Mouse (Mus musculus) embryo, embryonic 11 days (tissue): Measurements from ENCODE around the gene Nudt8.

Experiments
- DNase-seq: peaks from one replicate; pipeline ENCODE4 v3.0.0-alpha.2; 2015

The Nudt8 gene

GRCm38 (mm10) chr19:3988066-3988465 is 12.3 kb upstream of the Nudt8 start:
- no peak for DNase-seq

- DNase-seq, result no peak
These were observed 11.6 kb upstream of the Nudt8 start for GRCm38 (mm10) chr19:3988750-3989149.

DNA sequence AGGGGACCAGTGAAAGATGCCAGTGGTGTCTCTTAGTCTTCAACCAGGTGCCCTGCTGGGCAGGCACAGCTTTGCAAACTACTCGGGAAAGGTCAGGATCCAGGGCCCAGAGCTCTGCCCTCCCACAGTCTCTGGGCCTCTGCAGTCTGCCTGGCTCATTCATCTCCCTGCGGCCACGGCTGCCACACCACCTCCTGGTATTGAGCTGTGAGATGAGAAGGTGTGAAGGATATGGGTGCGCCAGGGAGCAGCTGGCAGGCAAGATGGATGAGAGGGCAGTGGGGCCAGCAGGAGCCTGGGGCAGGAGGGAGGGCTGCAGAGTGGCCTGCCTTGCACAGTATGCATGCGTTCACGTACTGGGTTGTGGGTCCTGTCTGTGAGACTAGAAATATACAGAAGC is 9.6 kb upstream of the Nudt8 start:
- no peak for DNase-seq

GRCm38 (mm10) chr19:3991562-3991961 is 8.8 kb upstream of the Nudt8 start:
- no peak for DNase-seq

- DNase-seq, result no peak
These were observed 8.4 kb upstream of the Nudt8 start for GRCm38 (mm10) chr19:3991966-3992365.

DNA sequence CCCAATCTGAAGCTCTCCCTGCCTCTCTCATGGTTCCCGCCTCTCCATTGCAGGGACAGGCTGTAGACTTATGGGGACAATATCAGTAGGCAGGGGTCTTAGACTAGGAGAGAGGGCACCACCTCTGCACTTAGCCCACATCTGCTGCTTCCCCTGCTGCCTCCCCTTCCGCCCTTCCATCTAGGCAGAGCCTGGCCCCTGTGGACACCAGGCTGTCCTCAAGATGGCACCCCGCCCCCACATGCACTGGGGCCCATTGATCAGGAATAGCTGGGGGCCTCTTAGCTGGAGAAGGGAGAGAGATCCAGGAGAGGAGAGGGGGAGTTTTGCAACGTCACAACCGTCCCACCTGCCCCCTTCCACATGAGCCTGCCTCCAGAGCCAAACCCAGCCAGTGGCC is 8.0 kb upstream of the Nudt8 start, which contains the start of gene Tbx10:
Gene Tbx10, plus strand, starts transcription at position 337 of the 400 bp plus-strand sequence.
- no peak for DNase-seq

DNA sequence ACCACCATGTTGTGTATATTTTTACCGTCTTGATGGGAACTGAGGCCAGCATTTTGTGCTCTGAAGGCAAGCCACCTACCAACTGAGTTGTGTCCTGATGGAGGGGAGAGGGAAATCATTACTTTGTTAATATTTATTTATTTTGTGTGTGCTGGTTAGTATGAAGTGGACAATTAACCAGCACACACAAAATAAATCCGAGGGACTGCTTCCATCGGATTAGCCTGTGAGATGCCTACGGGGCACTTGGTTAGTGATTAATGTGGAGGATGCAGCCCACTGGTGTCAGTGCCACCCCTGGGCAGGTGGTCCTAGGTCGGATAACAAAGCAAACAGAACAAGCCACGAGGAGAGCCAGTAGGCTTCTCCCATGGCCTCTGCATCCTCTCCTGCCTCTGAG is 5.4 kb upstream of the Nudt8 start:
- no peak for DNase-seq

DNA sequence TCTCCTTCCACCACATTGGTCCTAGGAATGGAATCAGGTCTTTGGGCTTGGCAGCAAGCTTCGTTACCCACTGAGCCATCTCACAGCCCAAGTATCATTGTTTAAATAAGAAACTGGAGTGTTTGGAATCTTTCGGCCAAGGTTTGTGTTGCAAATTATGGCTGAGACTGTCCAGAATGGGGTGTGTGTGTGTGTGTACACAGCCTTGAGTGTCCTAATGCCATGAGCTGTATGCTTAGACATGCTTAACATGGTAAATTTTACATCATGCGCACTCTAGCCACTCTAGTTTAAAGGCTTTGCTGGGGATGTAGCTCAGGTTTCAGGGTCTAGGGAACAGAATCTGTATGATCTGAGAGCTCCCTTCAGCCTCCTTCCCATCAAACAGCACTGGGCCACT is 4.9 kb upstream of the Nudt8 start:
- DNase-seq, result no peak

DNA sequence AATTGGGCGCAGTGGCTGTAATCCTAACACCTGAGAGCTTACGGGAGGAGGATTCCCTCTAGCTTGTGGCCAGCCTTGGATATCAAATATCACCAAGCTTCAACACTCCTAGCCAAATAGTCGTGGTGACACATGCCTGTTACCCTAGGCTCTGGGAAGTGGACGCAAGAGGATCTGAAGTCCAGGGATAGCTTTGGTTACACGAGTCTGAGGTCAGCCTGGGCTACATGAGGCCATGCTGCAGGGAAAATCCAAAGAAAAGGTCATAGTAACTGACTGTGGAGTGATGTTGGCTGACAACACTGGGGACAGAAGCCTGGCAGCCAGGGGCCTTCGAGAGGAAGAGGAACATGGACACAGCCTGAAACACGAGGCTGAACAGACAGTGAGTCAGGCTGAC is 4.3 kb upstream of the Nudt8 start:
- DNase-seq, result no peak

DNA sequence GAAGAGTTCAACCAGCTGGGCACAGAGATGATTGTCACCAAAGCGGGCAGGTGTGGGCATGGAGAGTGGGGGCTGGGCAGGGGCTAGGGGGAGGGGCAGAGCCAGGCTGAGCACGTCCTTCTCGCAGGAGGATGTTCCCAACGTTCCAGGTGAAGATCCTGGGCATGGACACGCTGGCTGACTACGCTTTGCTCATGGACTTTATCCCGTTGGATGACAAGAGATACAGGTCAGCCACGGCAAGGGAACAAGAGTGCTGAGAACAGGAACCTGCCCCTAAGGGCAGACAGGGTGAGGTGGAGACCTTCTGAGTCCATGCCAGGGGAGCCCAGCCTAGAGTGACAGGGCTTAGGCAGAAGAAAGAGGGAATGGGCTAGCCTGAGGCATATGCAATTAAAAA is 3.6 kb upstream of the Nudt8 start:
- no peak for DNase-seq

- no peak for DNase-seq
These were observed 3.1 kb upstream of the Nudt8 start for GRCm38 (mm10) chr19:3997231-3997630.

DNA sequence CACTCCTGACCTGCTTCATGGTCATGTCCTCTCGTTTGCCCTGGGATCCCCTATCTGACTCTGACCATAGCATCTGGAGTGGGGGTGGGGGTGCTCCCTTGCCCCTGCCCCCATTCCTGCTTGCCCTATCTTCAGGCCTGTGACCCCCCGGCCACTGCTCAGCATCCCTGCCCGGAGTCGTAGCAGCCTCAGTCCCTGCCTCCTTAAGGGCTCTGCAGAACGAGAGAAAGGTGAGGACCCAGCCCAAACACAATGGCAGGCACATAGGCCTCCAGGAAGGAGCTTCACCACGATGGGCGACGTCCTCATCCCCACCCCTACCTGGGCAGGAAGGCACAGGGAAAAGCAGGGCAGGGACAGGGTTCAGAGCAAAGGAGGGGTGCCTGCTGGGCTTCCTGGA is 2.0 kb upstream of the Nudt8 start:
- no peak for DNase-seq

DNA sequence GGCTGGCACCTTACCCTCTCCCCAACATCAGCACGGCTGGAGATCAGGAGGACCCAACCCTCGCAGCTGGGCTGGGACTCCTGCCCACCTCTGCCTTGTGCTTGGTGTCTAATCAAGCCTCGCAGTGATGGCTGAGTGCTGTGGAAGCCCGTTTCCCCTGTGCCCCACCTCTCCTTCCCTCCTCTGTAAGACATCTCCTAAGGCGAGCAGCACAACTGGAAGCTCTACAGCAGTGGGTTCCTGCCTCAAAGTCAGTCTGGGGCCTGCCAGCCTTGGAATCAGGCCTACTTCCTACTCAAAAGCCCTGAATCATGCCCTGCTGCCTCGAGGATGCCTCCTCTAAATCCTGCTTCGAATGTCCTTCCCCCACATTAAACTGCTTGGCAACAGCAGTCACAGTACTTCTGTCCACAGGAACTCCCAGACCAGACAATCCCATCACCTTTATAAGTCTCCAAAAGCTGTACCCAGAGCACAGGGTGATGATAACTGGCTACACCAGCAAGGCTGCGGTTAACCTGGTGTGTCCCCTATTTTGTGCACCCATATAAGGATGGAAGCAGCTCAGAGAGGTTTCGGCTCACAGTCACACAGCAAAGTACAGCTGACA is 1.2 kb upstream of the Nudt8 start:
- no peak for DNase-seq

DNA sequence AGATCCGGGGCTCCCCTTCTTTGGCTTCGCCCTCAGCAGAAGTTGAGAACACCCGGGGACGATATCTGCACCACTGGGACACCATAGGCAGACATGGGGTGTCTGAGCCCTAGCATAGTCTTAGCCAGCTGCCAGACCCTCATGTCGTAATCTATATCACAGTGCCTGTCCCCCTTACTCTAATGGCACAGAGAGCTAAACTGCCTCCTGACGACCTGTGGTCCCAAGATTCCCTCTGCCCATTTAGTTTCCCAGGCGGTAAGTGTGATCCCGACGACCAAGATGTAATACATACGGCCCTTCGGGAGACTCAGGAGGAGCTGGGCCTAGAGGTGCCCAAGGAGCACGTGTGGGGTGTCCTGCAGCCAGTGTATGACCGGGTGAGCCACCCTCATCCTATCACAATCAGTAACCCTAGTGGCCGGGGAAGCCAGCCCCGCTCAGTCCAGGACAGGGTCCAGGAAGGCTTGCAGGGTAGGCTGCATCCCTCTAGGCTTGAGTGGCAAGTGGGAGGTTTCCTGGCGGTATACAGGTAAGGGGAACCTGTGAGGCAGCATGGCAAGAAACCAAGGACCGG is 657 bp downstream of the Nudt8 start:
- DNase-seq, result peak; percentile 24

- DNase-seq, result no peak
These were observed 1.4 kb downstream of the Nudt8 start for GRCm38 (mm10) chr19:4001752-4002151.

DNA sequence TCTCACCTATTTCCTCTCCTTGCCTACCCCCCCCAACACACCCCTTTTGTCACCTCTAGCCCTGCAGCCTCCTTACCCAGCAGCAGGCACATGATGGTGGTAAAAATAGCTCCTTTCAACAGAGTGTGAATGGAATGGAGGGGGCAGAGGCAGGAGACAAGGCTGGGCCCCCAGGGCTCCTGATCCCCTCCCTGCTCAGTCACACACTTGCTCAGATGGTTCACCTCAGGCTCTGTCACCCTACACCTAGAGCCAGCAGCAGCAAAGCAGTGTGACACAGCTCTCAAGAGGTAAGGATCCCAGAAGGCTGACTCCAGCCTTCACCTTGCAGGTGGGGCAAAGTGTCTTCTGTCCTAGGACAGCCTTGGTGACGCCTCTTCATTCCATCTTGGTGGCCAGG is 2.7 kb downstream of the Nudt8 start, which contains the start of gene Doc2g:
Gene Doc2g, plus strand, starts transcription at position 202 of the 400 bp plus-strand sequence.
- no peak for DNase-seq

GRCm38 (mm10) chr19:4003641-4004040 is 3.3 kb downstream of the Nudt8 start:
- no peak for DNase-seq

DNA sequence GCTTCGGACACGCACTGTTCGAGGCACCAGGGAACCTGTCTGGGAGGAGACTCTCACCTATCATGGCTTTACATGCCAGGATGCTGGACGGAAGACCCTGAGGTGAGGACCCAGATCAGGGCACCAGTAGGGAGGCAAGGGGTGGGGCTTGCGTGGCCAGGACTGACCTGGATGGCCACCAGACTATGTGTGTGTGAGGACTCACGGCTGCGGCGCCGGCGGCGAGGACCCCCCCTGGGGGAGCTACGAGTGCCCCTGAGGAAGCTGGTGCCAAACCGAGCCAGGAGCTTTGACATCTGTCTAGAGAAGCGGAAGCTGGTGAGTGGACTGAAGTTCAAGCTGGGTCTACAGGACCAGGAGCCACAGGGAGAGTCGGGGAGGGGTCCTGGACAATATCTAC is 4.0 kb downstream of the Nudt8 start:
- no peak for DNase-seq

GRCm38 (mm10) chr19:4005091-4005490 is 4.7 kb downstream of the Nudt8 start:
- DNase-seq, result no peak

DNA sequence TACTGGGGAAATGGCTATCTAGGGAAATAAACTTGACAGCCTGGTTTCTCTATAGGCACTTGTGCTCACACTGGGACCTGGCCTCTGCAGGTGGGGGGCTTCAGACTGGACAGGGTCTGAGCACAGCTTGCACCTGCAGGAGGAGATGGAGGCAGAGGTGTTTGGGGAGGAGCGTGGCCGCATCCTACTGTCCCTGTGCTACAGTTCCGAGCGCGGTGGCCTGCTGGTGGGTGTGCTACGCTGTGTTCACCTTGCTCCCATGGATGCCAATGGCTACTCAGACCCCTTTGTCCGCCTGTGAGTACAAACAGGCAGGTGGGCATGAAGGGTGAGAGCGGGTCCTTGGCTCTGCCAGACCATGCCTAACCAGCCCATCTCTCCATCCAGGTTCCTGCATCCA is 5.6 kb downstream of the Nudt8 start:
- DNase-seq, result no peak

DNA sequence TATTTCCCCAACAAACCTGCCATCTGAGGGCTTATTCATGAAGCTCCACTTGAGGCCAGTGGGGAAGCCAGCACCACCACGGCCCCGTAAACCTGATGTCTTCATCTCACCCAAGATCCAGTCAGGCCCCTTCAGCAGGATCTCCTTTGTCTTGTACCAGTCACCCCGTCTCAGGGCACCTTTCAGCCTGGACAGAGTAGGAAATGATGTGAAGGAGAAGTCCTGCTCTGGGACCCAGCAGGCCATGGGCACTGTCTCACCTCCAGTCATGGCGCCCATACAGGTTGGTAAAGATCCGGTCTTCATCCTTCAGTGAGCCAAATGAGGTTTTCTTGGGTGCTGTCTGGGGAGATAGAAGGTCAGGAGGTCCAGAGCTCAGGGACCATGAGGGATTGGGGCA is 10.7 kb downstream of the Nudt8 start:
- no peak for DNase-seq

- peak; percentile 99 for DNase-seq
These were observed 12.1 kb downstream of the Nudt8 start, which contains the start of gene Ndufv1 for GRCm38 (mm10) chr19:4012432-4013022. Gene Ndufv1 (minus strand): TSS chr19:4012806.

DNA sequence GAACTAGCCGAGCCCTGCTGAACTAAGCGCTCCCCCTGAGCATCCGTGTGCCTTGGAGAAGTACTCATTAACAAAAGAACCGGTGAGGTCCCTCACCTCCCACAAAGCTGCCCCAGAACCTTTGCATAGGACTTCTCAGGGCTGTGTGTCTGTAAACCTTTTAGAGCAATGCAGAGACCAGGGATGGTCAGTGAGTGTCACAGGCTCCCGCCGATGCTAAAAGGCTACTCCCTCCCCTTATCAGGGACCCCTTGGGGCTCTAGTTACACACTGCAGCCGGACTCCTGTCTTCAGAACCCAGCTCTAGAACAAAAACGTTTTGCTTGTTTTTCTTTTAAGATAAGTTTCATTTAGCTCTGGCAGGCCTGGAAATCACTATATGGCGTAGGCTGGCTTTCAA is 12.7 kb downstream of the Nudt8 start:
- peak; percentile 9 for DNase-seq

GRCm38 (mm10) chr19:4014802-4015201 is 14.4 kb downstream of the Nudt8 start:
- no peak for DNase-seq

- DNase-seq, result no peak
These were observed 15.3 kb downstream of the Nudt8 start for GRCm38 (mm10) chr19:4015635-4016034.
